In the genomic region with DNA sequence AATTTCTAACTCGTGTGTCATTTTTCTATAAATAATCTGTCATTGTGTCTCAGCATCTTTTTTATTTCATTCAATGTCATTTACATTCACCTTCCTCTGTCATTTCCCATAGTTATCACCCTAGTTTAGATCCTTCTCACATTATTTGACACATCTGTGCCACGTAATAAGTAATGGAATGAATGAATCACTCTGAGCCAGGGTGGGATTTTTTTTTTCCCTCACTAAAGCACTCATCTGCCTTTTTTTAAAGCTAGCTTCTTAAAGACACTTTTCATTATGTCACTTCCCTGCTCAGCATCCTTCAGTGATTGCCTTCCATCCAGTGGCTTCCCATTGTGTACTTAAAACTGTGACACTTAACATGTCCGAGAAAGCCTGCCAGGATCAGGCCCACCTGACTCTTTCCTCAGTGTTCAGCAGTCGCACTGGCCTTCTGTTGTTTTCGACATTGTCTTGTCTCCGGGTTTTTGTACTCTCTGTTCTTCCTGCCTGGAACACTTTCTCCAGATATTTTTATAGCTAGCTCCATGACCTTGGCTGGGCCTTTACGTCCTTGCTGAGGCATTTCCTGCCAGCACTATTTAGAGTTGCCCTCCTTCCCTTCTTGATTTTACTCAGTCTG, we compare ENCODE assay signal across 11 mouse cellular contexts. TPM values are rescaled to one million over a fixed set of nuclear protein-coding genes. Genes with fewer than 3 reads are reported as not detected.
DNase-seq lines count a peak whose midpoint lies in the region; ATAC-seq and TF ChIP-seq lines count a peak whose summit lies in the region.
"Had no signal": no experiment of that assay in that cellular context is flagged by ENCODE, and none has a peak within 500 bp of the region (broad histone marks: within the 10 kb centered on the region; RNA-seq: fewer than 3 reads in every experiment).

No protein-coding gene starts in this region.

- H3K4me2 ChIP-seq in lung, embryonic 14.5 days: no peak overlapping the region
- H3K4me2 ChIP-seq in forebrain, postnatal 0 days (ENCODE audit: low read depth): peak overlapping the region; percentile 58
- H3K4me2 ChIP-seq in midbrain, embryonic 15.5 days: peak overlapping the region; percentile 32

- 48% methylated on average over 7 of the region's 7 CpGs for WGBS in lung, embryonic 14.5 days
- WGBS in forebrain, postnatal 0 days: 45% methylated on average over 7 of the region's 7 CpGs
- 52% methylated on average over 7 of the region's 7 CpGs for WGBS in midbrain, embryonic 15.5 days

- no peak overlapping the region for H3K4me3 ChIP-seq in lung, embryonic 14.5 days (ENCODE audit: low read depth, low read length)
- peak overlapping the region; percentile 47; the same call in 1 of the 2 replicates for H3K4me3 ChIP-seq in forebrain, postnatal 0 days (ENCODE audit: low read depth, low read length)
- peak overlapping the region; percentile 11; the same call in 1 of the 2 replicates for H3K4me3 ChIP-seq in midbrain, embryonic 15.5 days

- ATAC-seq in lung, embryonic 14.5 days (ENCODE audit: insufficient read depth): no peak
- no peak for ATAC-seq in forebrain, postnatal 0 days
- no peak for ATAC-seq in midbrain, embryonic 15.5 days (replicated peaks)

- DNase-seq in cerebellum, adult 18-20 months: peak; percentile 35 to 45
- DNase-seq in cerebellum, postnatal 4 days (ENCODE audit: low spot score in 2 of 2): no peak
- DNase-seq in lung, embryonic 14.5 days: peak; percentile 15
- no peak for DNase-seq in lung, postnatal 14 days
- DNase-seq in forebrain, postnatal 0 days: peak; percentile 15
- DNase-seq in urinary bladder, adult 2 months (ENCODE audit: low spot score): no peak
- no peak for DNase-seq in layer of hippocampus, postnatal 25 days (ENCODE audit: extremely low spot score in 1 of 2, low spot score in 1 of 2)
- DNase-seq: left cerebral cortex, postnatal 4 days had no signal

- H3K27ac ChIP-seq in lung, embryonic 14.5 days (ENCODE audit: low read depth): no peak overlapping the region
- H3K27ac ChIP-seq in forebrain, postnatal 0 days (ENCODE audit: low read depth, low read length): peak overlapping the region; percentile 50; the same call in 1 of the 2 replicates
- H3K27ac ChIP-seq in midbrain, embryonic 15.5 days: peak overlapping the region; percentile 7; the same call in 1 of the 2 replicates

- H3K4me1 ChIP-seq in lung, embryonic 14.5 days (ENCODE audit: insufficient read depth): no peaks in the 10 kb centered on the region
- no peaks in the 10 kb centered on the region for H3K4me1 ChIP-seq in forebrain, postnatal 0 days (ENCODE audit: insufficient read depth)
- H3K4me1 ChIP-seq in midbrain, embryonic 15.5 days: no peaks in the 10 kb centered on the region

- no peak overlapping the region for H3K9ac ChIP-seq in lung, embryonic 14.5 days
- H3K9ac ChIP-seq in forebrain, postnatal 0 days: 0 out of 2 replicates have a peak overlapping the region, but pooled peaks have one; percentile 14
- H3K9ac ChIP-seq in midbrain, embryonic 15.5 days: no peak overlapping the region

- TF ChIP-seq CTCF in lung, embryonic 14.5 days (IDR thresholded peaks at IDR 0.05; ENCODE audit: low read depth): no peak
- no peak for TF ChIP-seq CTCF in forebrain, postnatal 0 days (IDR thresholded peaks at IDR 0.05; ENCODE audit: low read depth)

- no peaks in the 10 kb centered on the region for H3K27me3 ChIP-seq in lung, embryonic 14.5 days (ENCODE audit: insufficient read depth, low read length)
- H3K27me3 ChIP-seq in forebrain, postnatal 0 days (ENCODE audit: insufficient read depth, low read length): no peaks in the 10 kb centered on the region
- no peaks in the 10 kb centered on the region for H3K27me3 ChIP-seq in midbrain, embryonic 15.5 days (replicated peaks)

- no peaks in the 10 kb centered on the region for H3K9me3 ChIP-seq in lung, embryonic 14.5 days (ENCODE audit: low read depth, low read length)
- H3K9me3 ChIP-seq in forebrain, postnatal 0 days (ENCODE audit: low read length): no peaks in the 10 kb centered on the region
- no peaks in the 10 kb centered on the region for H3K9me3 ChIP-seq in midbrain, embryonic 15.5 days

- H3K36me3 ChIP-seq in lung, embryonic 14.5 days (ENCODE audit: insufficient read depth): no peaks in the 10 kb centered on the region
- H3K36me3 ChIP-seq in forebrain, postnatal 0 days (ENCODE audit: insufficient read depth): no peaks in the 10 kb centered on the region
- no peaks in the 10 kb centered on the region for H3K36me3 ChIP-seq in midbrain, embryonic 15.5 days (replicated peaks)

RNA-seq across cellular contexts. Expression of a gene that starts 3.2 kb away (rescaled TPM):
- polyA plus RNA-seq in lung, embryonic 14.5 days (2014; fragmentation: Nextera tagmentation; extraction: Ambion mirVana): 1.1 and 1.4 TPM in 2 replicates
- 10.9 and 14.9 TPM in 2 replicates for total RNA-seq in forebrain, postnatal 0 days (2014; rRNA removed)
- polyA plus RNA-seq in forebrain, postnatal 0 days (2015; fragmentation: Nextera tagmentation; extraction: Ambion mirVana): 3.6 and 5.6 TPM in 2 replicates
- 5.3 and 5.8 TPM in 2 replicates for polyA plus RNA-seq in midbrain, embryonic 15.5 days (2015; fragmentation: Nextera tagmentation; extraction: Ambion mirVana)
- 3.4 and 3.5 TPM in 2 replicates for polyA plus RNA-seq in urinary bladder, adult 2 months (2012; rRNA removed)
- total RNA-seq in layer of hippocampus, postnatal 25 days (2021): 1 to 10 TPM; 4.6 to 5.4 TPM

RNA-seq across cellular contexts. Expression of a gene that starts 53.8 kb away (rescaled TPM):
- 0.25 TPM in 1 of 2 replicates, not detected in the other for polyA plus RNA-seq in lung, embryonic 14.5 days (2014; fragmentation: Nextera tagmentation; extraction: Ambion mirVana)
- total RNA-seq in forebrain, postnatal 0 days (2014; rRNA removed): not detected in 2 replicates
- not detected in 2 replicates for polyA plus RNA-seq in forebrain, postnatal 0 days (2015; fragmentation: Nextera tagmentation; extraction: Ambion mirVana)
- polyA plus RNA-seq in midbrain, embryonic 15.5 days (2015; fragmentation: Nextera tagmentation; extraction: Ambion mirVana): not detected in 2 replicates
- polyA plus RNA-seq in urinary bladder, adult 2 months (2012; rRNA removed): not detected in 2 replicates
- total RNA-seq in layer of hippocampus, postnatal 25 days (2021): not detected
- total RNA-seq: heart, postnatal 14 days; left cerebral cortex, postnatal 4 days had no signal
- polyA plus RNA-seq: C2C12 had no signal

Comparison
In these comparisons a context has a peak if more than half of its experiments do, and no peak if none do; other contexts are left out.
1. DNase-seq: peak in cerebellum, adult 18-20 months (2 of 2), lung, embryonic 14.5 days (single experiment) and forebrain, postnatal 0 days (single experiment); none in cerebellum, postnatal 4 days (0 of 2), lung, postnatal 14 days (single experiment), urinary bladder, adult 2 months (single experiment) and layer of hippocampus, postnatal 25 days (0 of 2).